Mouse (Mus musculus): Measurements from ENCODE around the gene Arhgef1.

GRCm38 (mm10) chr7:24902264-24902629, 465 bp upstream of the Arhgef1 start:
- TF ChIP-seq CTCF (IDR thresholded peaks at IDR 0.05; ENCODE audit: borderline replicate concordance, insufficient read depth, low read length) (no peak), POLR2A (IDR thresholded peaks at IDR 0.05; ENCODE audit: low read depth, low read length) (no peak)

Data from embryonic fibroblast, embryonic 13.5 days (primary cell).